ENCODE assay signal across 9 mouse cellular contexts in the genomic region with DNA sequence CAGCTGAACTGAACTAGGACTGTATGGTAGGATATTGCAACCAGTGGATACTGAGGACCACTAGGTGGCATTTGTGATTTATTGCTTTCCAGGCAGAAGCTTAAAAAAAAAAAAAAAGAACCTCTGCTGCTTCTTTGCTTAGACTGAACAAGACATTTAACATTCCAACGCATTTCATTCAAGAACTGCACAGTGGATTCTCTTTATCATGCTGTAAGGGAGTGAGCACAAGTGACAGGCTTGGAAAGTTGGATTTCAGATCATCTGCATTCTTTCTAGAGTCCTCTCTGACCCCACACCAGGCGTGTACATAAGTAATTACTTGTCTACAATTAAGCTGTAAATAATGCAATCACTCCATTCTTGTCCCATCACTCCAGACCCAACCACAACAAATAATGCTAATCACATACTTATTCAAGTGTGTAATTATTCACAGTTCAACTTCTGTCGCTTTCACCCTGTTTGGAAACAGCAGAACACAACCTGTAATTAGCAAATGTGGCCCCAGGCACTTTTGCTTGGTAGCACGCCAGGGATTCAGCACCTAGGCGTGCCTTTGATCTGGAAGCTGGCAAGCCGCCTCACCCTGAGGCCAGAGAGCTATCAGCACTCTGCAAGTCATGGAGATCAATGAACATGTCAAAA.
DNase-seq lines count a peak whose midpoint lies in the region; ATAC-seq and TF ChIP-seq lines count a peak whose summit lies in the region.
"Had no signal": no experiment of that assay in that cellular context is flagged by ENCODE, and none has a peak within 500 bp of the region (broad histone marks: within the 10 kb centered on the region; RNA-seq: fewer than 3 reads in every experiment).

No protein-coding gene starts in this region.

- no peaks in the 10 kb centered on the region for H3K9me3 ChIP-seq in hindbrain, embryonic 10.5 days
- H3K9me3 ChIP-seq: embryonic facial prominence, embryonic 13.5 days had no signal

- H3K4me3 ChIP-seq in cortical plate, adult 2 months (ENCODE audit: insufficient read depth, low read length): no peak overlapping the region
- H3K4me3 ChIP-seq in hindbrain, embryonic 10.5 days: no peak overlapping the region
- H3K4me3 ChIP-seq: embryonic facial prominence, embryonic 13.5 days had no signal

- TF ChIP-seq CTCF in cortical plate, adult 2 months (IDR thresholded peaks at IDR 0.05; ENCODE audit: extremely low read depth, insufficient read depth, low read length): peak; percentile 32; the same call in 1 of the 2 replicates

- ATAC-seq in monocyte, adult 5-6 weeks (replicated peaks; ENCODE audit: insufficient number of reproducible peaks, low FRiP score, low TSS enrichment, poor library complexity, severe bottlenecking): no peak

- H3K27me3 ChIP-seq in hindbrain, embryonic 10.5 days (ENCODE audit: insufficient read depth, poor library complexity, severe bottlenecking): no peaks in the 10 kb centered on the region
- H3K27me3 ChIP-seq: embryonic facial prominence, embryonic 13.5 days had no signal

- no peak overlapping the region for H3K27ac ChIP-seq in cortical plate, adult 2 months (ENCODE audit: insufficient read depth, low read length)
- H3K27ac ChIP-seq in hindbrain, embryonic 10.5 days: no peak overlapping the region
- H3K27ac ChIP-seq: embryonic facial prominence, embryonic 13.5 days had no signal

- 20% methylated on average over 6 of the region's 6 CpGs for WGBS in hindbrain, embryonic 10.5 days

- H3K36me3 ChIP-seq in hindbrain, embryonic 10.5 days: no peaks in the 10 kb centered on the region
- H3K36me3 ChIP-seq: embryonic facial prominence, embryonic 13.5 days had no signal

- intact Hi-C loops in left cerebral cortex, postnatal 4 days (cut with DNase I): no loop called here

- DNase-seq in 3T3-L1 (ENCODE audit: low read depth, low spot score) (peak; percentile 70), ES-CJ7 (ENCODE audit: low read depth, low spot score) (peak; percentile 54)
- peak; percentile 35 for DNase-seq in hindbrain, embryonic 10.5 days (ENCODE audit: low spot score)
- peak; percentile 88 for DNase-seq in left cerebral cortex, postnatal 4 days
- DNase-seq in testis, postnatal 14 days (ENCODE audit: low spot score): peak; percentile 38
- no peak for DNase-seq in gastrocnemius, adult 8-10 months (ENCODE audit: low spot score in 2 of 2)

- TF ChIP-seq POLR2A in cortical plate, adult 2 months (IDR thresholded peaks at IDR 0.05; ENCODE audit: extremely low read depth, insufficient read depth, low read length): no peak

- no peaks in the 10 kb centered on the region for H3K4me1 ChIP-seq in cortical plate, adult 2 months (ENCODE audit: control insufficient read depth, insufficient read depth, low read length)
- H3K4me1 ChIP-seq in hindbrain, embryonic 10.5 days (replicated peaks): peaks cover 13% of the 10 kb centered on the region

Comparison
In these comparisons a context has a peak if more than half of its experiments do, and no peak if none do; other contexts are left out.
1. DNase-seq: peak in 3T3-L1 (single experiment), ES-CJ7 (single experiment), hindbrain, embryonic 10.5 days (single experiment), left cerebral cortex, postnatal 4 days (single experiment) and testis, postnatal 14 days (single experiment); none in gastrocnemius, adult 8-10 months (0 of 2).